Comparison of ENCODE assay signal across 9 mouse cellular contexts in genomic region chr8:13412891-13413558, GRCm38 (mm10). TPM values are rescaled to one million over a fixed set of nuclear protein-coding genes. Genes with fewer than 3 reads are reported as not detected.
DNase-seq lines count a peak whose midpoint lies in the region; ATAC-seq and TF ChIP-seq lines count a peak whose summit lies in the region.
"Had no signal": no experiment of that assay in that cellular context is flagged by ENCODE, and none has a peak within 500 bp of the region (broad histone marks: within the 10 kb centered on the region; RNA-seq: fewer than 3 reads in every experiment).

No protein-coding gene starts in this region.

- peak; percentile 92 for TF ChIP-seq CTCF in cerebellum, adult 2 months (IDR thresholded peaks at IDR 0.05; ENCODE audit: borderline replicate concordance, insufficient read depth, low read depth, low read length)

- ATAC-seq in granulocyte monocyte progenitor cell, adult 5-6 weeks (replicated peaks; ENCODE audit: poor library complexity, severe bottlenecking), result peak; percentile 80
- ATAC-seq in megakaryocyte progenitor cell, adult 5-6 weeks (replicated peaks; ENCODE audit: poor library complexity), result peak; percentile 85

- 60% methylated on average over 13 of the region's 13 CpGs for WGBS in cerebellum, adult 2 months

- no peak overlapping the region for H3K4me3 ChIP-seq in cerebellum, adult 2 months (replicated peaks; ENCODE audit: insufficient read depth, low read depth, low read length)

- no peaks in the 10 kb centered on the region for H3K4me1 ChIP-seq in cerebellum, adult 2 months (ENCODE audit: control insufficient read depth, insufficient read depth, low read length)

- no peak overlapping the region for H3K27ac ChIP-seq in cerebellum, adult 2 months (ENCODE audit: insufficient read depth, low read length)

- TF ChIP-seq POLR2A in cerebellum, adult 2 months (IDR thresholded peaks at IDR 0.05; ENCODE audit: borderline replicate concordance, insufficient read depth, low read length), result no peak

- no peaks in the 10 kb centered on the region for H3K27me3 ChIP-seq in cerebellum, adult 2 months (ENCODE audit: control insufficient read depth, insufficient read depth, low read length)

- peak; percentile 58 to 85 for DNase-seq in heart, adult 18-20 months
- no peak for DNase-seq in heart, postnatal 25 days (ENCODE audit: low spot score)
- peak; percentile 85 for DNase-seq in MN1 (ENCODE audit: low spot score)
- peak; percentile 43 to 63 for DNase-seq in cerebellum, adult 2 months
- peak; percentile 17 for DNase-seq in layer of hippocampus, adult 9-10 months (ENCODE audit: low spot score)
- peak; percentile 29 for DNase-seq in spleen, adult 12 weeks (ENCODE audit: low spot score)

- intact Hi-C loops in heart, postnatal 25 days (cut with DNase I), result loop anchor here (2.0 to 5.0 kb wide), 3 partner anchors 136 to 340 kb away; no protein-coding TSS in a partner anchor

RNA-seq across cellular contexts. Expression of gene Grk1, which starts 8.1 kb away (rescaled TPM):
- total RNA-seq in heart, adult 18-20 months (2021), result not detected
- under 1 TPM; 0.03 TPM for total RNA-seq in heart, postnatal 25 days (2021)
- polyA plus RNA-seq in cerebellum, adult 2 months (2012; rRNA removed), result 0.02 and 0.05 TPM in 2 replicates
- not detected in 2 replicates for total RNA-seq in granulocyte monocyte progenitor cell, adult 5-6 weeks (2014; fragmentation: Nextera tagmentation)
- 0.04 TPM in 1 of 2 replicates, not detected in the other for total RNA-seq in granulocyte monocyte progenitor cell, adult 5-6 weeks (2017)
- not detected in 2 replicates for total RNA-seq in megakaryocyte progenitor cell, adult 5-6 weeks (2015)
- total RNA-seq in megakaryocyte progenitor cell, adult 5-6 weeks (2017), result 0.07 TPM in 1 of 2 replicates, not detected in the other
- polyA plus RNA-seq: lung, embryonic 16.5 days had no signal

RNA-seq across cellular contexts. Expression of gene Atp4b, which starts 16.4 kb away (rescaled TPM):
- under 1 TPM in 1 of 2 experiments, not detected in 1; 0.44 TPM for total RNA-seq in heart, adult 18-20 months (2021)
- not detected for total RNA-seq in heart, postnatal 25 days (2021)
- not detected in 2 replicates for polyA plus RNA-seq in cerebellum, adult 2 months (2012; rRNA removed)
- not detected in 2 replicates for total RNA-seq in granulocyte monocyte progenitor cell, adult 5-6 weeks (2014; fragmentation: Nextera tagmentation)
- not detected in 2 replicates for total RNA-seq in granulocyte monocyte progenitor cell, adult 5-6 weeks (2017)
- 0.32 and 0.73 TPM in 2 replicates for total RNA-seq in megakaryocyte progenitor cell, adult 5-6 weeks (2015)
- not detected in 2 replicates for total RNA-seq in megakaryocyte progenitor cell, adult 5-6 weeks (2017)
- polyA plus RNA-seq: lung, embryonic 16.5 days had no signal

RNA-seq across cellular contexts. Expression of gene Tmem255b, which starts 22.0 kb away (rescaled TPM):
- total RNA-seq in heart, adult 18-20 months (2021), result 1 to 10 TPM; 5.4 to 6.7 TPM
- 1 to 10 TPM; 7.3 to 9.3 TPM for total RNA-seq in heart, postnatal 25 days (2021)
- polyA plus RNA-seq in cerebellum, adult 2 months (2012; rRNA removed), result 1.0 and 1.4 TPM in 2 replicates
- not detected in 2 replicates for total RNA-seq in granulocyte monocyte progenitor cell, adult 5-6 weeks (2014; fragmentation: Nextera tagmentation)
- not detected in 2 replicates for total RNA-seq in granulocyte monocyte progenitor cell, adult 5-6 weeks (2017)
- total RNA-seq in megakaryocyte progenitor cell, adult 5-6 weeks (2015), result not detected in 2 replicates
- not detected in 2 replicates for total RNA-seq in megakaryocyte progenitor cell, adult 5-6 weeks (2017)

Comparison
In these comparisons a context has a peak if more than half of its experiments do, and no peak if none do; other contexts are left out.
1. RNA of gene Tmem255b, which starts 22.0 kb away (total RNA-seq): 7.3 to 9.3 TPM in heart, postnatal 25 days and 5.4 to 6.7 TPM in heart, adult 18-20 months; not detected in granulocyte monocyte progenitor cell, adult 5-6 weeks and not detected in megakaryocyte progenitor cell, adult 5-6 weeks; every median in the first group is over 4 times any median in the second.